Mouse (Mus musculus): ENCODE measurements at regions not wholly inside any gene's neighbourhood (a gene's known extent, or its start where the extent isn't known, plus 50 kb on each side); places are given as distances from the start of the nearest gene placed in this dataset.

GRCm38 (mm10) chr8:44762731-44763130 is 172.5 kb upstream of the Fat1 start:
- Histone ChIP-seq H3K4me1 (no peaks in the 10 kb centered on the region), H3K4me3 (replicated peaks) (no peak overlapping the region), H3K27me3 (replicated peaks) (no peaks in the 10 kb centered on the region), H3K36me3 (replicated peaks; ENCODE audit: low read length) (no peaks in the 10 kb centered on the region), H3K9me3 (peaks cover 14% of the 10 kb centered on the region)
- TF ChIP-seq GATA1 (IDR thresholded peaks at IDR 0.05; ENCODE audit: borderline replicate concordance, low read length) (no peak), FLI1 (IDR thresholded peaks at IDR 0.05; ENCODE audit: low read length) (no peak)

DNA sequence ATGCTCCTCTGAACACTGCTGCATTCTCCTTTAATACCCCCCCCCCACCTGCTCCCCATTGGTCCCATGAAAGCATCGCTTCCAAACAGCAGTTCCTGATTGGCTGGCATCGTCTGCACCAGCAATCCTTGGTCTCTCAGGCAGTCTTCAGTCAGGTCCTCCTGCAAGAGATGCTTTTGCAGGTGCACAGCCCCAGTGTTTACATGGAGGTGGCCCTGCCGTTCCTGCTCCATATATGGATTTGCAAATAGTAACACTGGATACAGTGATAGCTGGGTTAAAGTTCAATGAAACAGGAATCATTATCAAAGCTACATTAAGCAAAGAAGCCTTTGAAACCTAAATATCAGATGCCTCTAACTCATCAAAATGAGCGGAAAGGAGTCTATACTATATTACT is 170.1 kb upstream of the Fat1 start:
- Histone ChIP-seq H3K4me1 (no peaks in the 10 kb centered on the region), H3K4me3 (replicated peaks) (peak overlapping the region; percentile 28), H3K36me3 (replicated peaks; ENCODE audit: low read length) (no peaks in the 10 kb centered on the region), H3K27me3 (replicated peaks) (no peaks in the 10 kb centered on the region), H3K9me3 (peaks cover 10% of the 10 kb centered on the region)
- TF ChIP-seq GATA1 (IDR thresholded peaks at IDR 0.05; ENCODE audit: borderline replicate concordance, low read length) (no peak), FLI1 (IDR thresholded peaks at IDR 0.05; ENCODE audit: low read length) (no peak)

- no peaks in the 10 kb centered on the region for H3K27me3 ChIP-seq (replicated peaks)
- no peaks in the 10 kb centered on the region for H3K4me1 ChIP-seq
- peaks cover 10% of the 10 kb centered on the region for H3K9me3 ChIP-seq
- no peak overlapping the region for H3K4me3 ChIP-seq (replicated peaks)
- TF ChIP-seq GATA1 (IDR thresholded peaks at IDR 0.05; ENCODE audit: borderline replicate concordance, low read length), result no peak
- no peak for TF ChIP-seq FLI1 (IDR thresholded peaks at IDR 0.05; ENCODE audit: low read length)
- no peaks in the 10 kb centered on the region for H3K36me3 ChIP-seq (replicated peaks; ENCODE audit: low read length)
Observed at GRCm38 (mm10) chr8:44765677-44766076, 169.6 kb upstream of the Fat1 start.

DNA sequence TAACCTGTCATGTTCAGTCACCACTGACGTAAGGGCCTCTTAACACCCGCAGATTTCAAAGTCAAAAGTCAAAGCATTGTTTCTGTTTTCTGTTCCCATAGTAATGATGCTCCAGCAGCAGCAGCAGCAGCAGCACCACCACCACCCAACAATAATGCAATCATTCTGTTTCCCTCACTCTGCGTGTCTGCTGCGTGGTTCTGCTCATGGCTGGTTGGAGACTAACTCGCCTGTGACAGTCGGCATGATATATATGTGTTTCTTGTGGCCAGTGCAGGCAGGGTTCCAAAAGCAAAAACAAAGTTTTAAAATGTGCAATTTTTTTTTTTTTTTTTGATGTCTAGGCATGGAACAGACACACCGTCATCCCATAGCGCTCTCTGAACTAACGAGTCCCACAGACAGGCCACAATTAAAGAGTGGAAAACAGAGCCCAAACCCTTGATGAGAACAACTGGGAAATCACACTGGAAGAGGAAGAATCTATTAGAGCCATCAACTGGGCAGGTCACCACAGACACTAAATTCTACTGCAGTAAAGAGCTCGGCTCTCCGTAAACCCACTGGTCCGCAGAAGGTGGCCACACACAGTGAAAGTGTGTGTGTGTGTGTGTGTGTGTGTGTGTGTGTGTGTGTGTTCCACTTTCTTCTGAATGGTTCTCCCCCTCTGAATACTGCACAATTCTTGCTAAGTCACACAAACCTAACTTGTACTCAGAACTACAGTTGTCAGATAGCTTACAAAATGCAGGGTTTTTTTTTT is 169.0 kb upstream of the Fat1 start:
- H3K27me3 ChIP-seq (replicated peaks), result no peaks in the 10 kb centered on the region
- peaks cover 10% of the 10 kb centered on the region for H3K9me3 ChIP-seq
- H3K4me3 ChIP-seq (replicated peaks), result no peak overlapping the region
- no peaks in the 10 kb centered on the region for H3K36me3 ChIP-seq (replicated peaks; ENCODE audit: low read length)
- H3K4me1 ChIP-seq, result no peaks in the 10 kb centered on the region
- TF ChIP-seq FLI1 (IDR thresholded peaks at IDR 0.05; ENCODE audit: low read length) (no peak), GATA1 (IDR thresholded peaks at IDR 0.05; ENCODE audit: borderline replicate concordance, low read length) (no peak)

DNA sequence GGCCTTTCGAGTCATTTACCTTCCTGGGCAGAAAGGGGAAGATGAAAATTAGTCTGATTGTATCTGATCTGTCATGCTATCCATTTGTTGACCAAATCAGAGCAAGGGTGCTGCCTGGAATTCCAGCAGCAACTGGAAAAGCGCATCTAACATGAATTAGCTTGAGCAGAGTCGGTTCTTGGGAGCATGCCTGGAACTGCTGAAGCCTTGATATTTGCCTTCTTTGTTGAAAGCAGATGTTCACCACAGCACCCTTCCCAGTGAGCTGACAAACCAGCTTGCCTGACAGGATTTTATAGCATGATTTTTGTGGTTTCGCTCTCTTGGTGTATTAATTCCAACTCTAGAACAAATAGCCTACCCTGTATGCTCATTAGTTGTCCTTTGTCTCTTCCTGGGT is 168.0 kb upstream of the Fat1 start:
- Histone ChIP-seq H3K36me3 (replicated peaks; ENCODE audit: low read length) (no peaks in the 10 kb centered on the region), H3K4me3 (replicated peaks) (no peak overlapping the region), H3K27me3 (replicated peaks) (no peaks in the 10 kb centered on the region), H3K4me1 (no peaks in the 10 kb centered on the region), H3K9me3 (peaks cover 10% of the 10 kb centered on the region)
- no peak for TF ChIP-seq FLI1 (IDR thresholded peaks at IDR 0.05; ENCODE audit: low read length)
- TF ChIP-seq GATA1 (IDR thresholded peaks at IDR 0.05; ENCODE audit: borderline replicate concordance, low read length), result no peak

DNA sequence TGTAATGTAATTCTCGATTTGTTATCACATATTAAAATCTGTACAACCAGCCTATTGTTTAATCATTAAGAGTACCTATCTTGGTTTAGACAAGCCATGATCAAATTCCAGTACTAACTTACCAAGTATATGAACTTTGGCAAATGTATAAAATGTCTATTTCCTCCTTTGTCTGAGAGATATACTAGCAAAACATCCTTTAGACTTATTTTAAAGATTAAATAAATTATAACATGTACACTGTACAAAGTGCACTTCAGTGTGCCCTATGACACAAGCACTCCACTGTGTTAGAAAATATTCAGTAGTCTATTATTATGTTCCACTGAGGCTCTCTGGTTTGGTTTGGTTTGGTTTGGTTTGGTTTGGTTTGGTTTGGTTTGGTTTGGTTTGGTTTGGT is 156.0 kb upstream of the Fat1 start:
- H3K27me3 ChIP-seq (replicated peaks), result no peaks in the 10 kb centered on the region
- no peaks in the 10 kb centered on the region for H3K4me1 ChIP-seq
- no peaks in the 10 kb centered on the region; the same call in 1 of the 2 replicates for H3K9me3 ChIP-seq
- no peak overlapping the region for H3K4me3 ChIP-seq (replicated peaks)
- TF ChIP-seq GATA1 (IDR thresholded peaks at IDR 0.05; ENCODE audit: borderline replicate concordance, low read length) (no peak), FLI1 (IDR thresholded peaks at IDR 0.05; ENCODE audit: low read length) (no peak)
- H3K36me3 ChIP-seq (replicated peaks; ENCODE audit: low read length), result no peaks in the 10 kb centered on the region

GRCm38 (mm10) chr8:44782421-44782820 is 152.8 kb upstream of the Fat1 start:
- no peaks in the 10 kb centered on the region for H3K27me3 ChIP-seq (replicated peaks)
- no peaks in the 10 kb centered on the region for H3K4me1 ChIP-seq
- H3K9me3 ChIP-seq, result peaks cover 4% of the 10 kb centered on the region
- no peak for TF ChIP-seq GATA1 (IDR thresholded peaks at IDR 0.05; ENCODE audit: borderline replicate concordance, low read length)
- no peak for TF ChIP-seq FLI1 (IDR thresholded peaks at IDR 0.05; ENCODE audit: low read length)
- no peak overlapping the region for H3K4me3 ChIP-seq (replicated peaks)
- H3K36me3 ChIP-seq (replicated peaks; ENCODE audit: low read length), result no peaks in the 10 kb centered on the region

- no peaks in the 10 kb centered on the region for H3K27me3 ChIP-seq (replicated peaks)
- TF ChIP-seq FLI1 (IDR thresholded peaks at IDR 0.05; ENCODE audit: low read length), result no peak
- TF ChIP-seq GATA1 (IDR thresholded peaks at IDR 0.05; ENCODE audit: borderline replicate concordance, low read length), result no peak
- H3K36me3 ChIP-seq (replicated peaks; ENCODE audit: low read length), result no peaks in the 10 kb centered on the region
- peaks cover 4% of the 10 kb centered on the region for H3K9me3 ChIP-seq
- H3K4me1 ChIP-seq, result no peaks in the 10 kb centered on the region
- no peak overlapping the region for H3K4me3 ChIP-seq (replicated peaks)
Observed at GRCm38 (mm10) chr8:44785161-44785560, 150.1 kb upstream of the Fat1 start.

GRCm38 (mm10) chr8:44786740-44787139 is 148.5 kb upstream of the Fat1 start:
- H3K27me3 ChIP-seq (replicated peaks), result no peaks in the 10 kb centered on the region
- no peaks in the 10 kb centered on the region for H3K4me1 ChIP-seq
- H3K4me3 ChIP-seq (replicated peaks), result no peak overlapping the region
- no peak for TF ChIP-seq FLI1 (IDR thresholded peaks at IDR 0.05; ENCODE audit: low read length)
- no peak for TF ChIP-seq GATA1 (IDR thresholded peaks at IDR 0.05; ENCODE audit: borderline replicate concordance, low read length)
- no peaks in the 10 kb centered on the region for H3K36me3 ChIP-seq (replicated peaks; ENCODE audit: low read length)
- peaks cover 6% of the 10 kb centered on the region for H3K9me3 ChIP-seq

- Histone ChIP-seq H3K9me3 (peaks cover 10% of the 10 kb centered on the region), H3K36me3 (replicated peaks; ENCODE audit: low read length) (no peaks in the 10 kb centered on the region), H3K27me3 (replicated peaks) (no peaks in the 10 kb centered on the region), H3K4me1 (no peaks in the 10 kb centered on the region), H3K4me3 (replicated peaks) (no peak overlapping the region)
- no peak for TF ChIP-seq GATA1 (IDR thresholded peaks at IDR 0.05; ENCODE audit: borderline replicate concordance, low read length)
- TF ChIP-seq FLI1 (IDR thresholded peaks at IDR 0.05; ENCODE audit: low read length), result no peak
Observed at GRCm38 (mm10) chr8:44788290-44788689, 147.0 kb upstream of the Fat1 start.

All from megakaryocyte, embryonic 14.5 days (primary cell).